Mouse (Mus musculus): ENCODE data around the gene Myom1. TPM values are rescaled to one million over a fixed set of nuclear protein-coding genes. Genes with fewer than 3 reads are reported as not detected.
A peak's percentile ranks its signal among the peaks of the same experiment; 100 is the strongest.

Myom1 gene
- total and polyA plus RNA-seq, 2 experiments from 2014 or later = 0.60 to 1.2 TPM

DNA sequence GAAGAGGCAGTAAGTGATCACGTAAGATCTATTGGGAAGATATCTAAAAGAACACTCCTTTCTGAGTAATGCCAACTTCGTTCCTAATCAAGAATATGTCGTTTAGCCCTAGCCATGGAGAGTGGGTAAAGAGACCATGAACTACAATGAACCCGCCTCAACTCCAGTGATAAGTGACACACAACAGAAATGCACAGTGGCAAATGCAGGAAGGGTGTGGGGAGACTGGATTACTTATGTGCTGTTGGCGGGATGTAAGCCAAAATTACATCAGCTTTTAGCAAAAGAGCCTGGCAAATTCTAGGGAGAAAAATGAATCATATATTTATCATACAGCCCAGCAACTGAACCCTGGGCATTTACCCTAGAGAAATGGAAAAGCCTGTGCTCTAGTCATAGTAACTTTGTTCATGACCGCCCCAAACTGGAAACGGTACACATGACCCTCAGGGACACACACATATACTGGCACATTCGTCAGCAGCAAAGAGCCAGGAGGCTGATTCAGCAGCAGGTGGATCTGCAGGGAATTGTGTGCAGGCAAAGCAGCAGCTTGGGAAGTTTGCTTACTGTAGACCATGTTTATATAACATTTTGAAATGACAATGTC is 121.7 kb downstream of the Myom1 start:
- no peak for TF ChIP-seq CTCF (IDR thresholded peaks at IDR 0.05)
- no peaks in the 10 kb centered on the region for H3K4me1 ChIP-seq (ENCODE audit: insufficient read depth, low read length)
- 88% methylated on average over 8 of the region's 8 CpGs for WGBS
- H3K4me2 ChIP-seq (ENCODE audit: low read depth, low read length, poor library complexity, severe bottlenecking) = no peak overlapping the region
- no peak overlapping the region for H3K4me3 ChIP-seq (ENCODE audit: low read depth, low read length)
- no peaks in the 10 kb centered on the region for H3K36me3 ChIP-seq (ENCODE audit: insufficient read depth, low read length)
- no peak overlapping the region for H3K27ac ChIP-seq (ENCODE audit: low read depth, low read length)
- no peak overlapping the region for H3K9ac ChIP-seq (replicated peaks; ENCODE audit: low read length, poor library complexity, severe bottlenecking)
- ATAC-seq (ENCODE audit: low FRiP score) = no peak
- DNase-seq (ENCODE audit: low spot score) = no peak
- no peaks in the 10 kb centered on the region for H3K9me3 ChIP-seq (ENCODE audit: low read length)
- no peaks in the 10 kb centered on the region for H3K27me3 ChIP-seq (ENCODE audit: insufficient read depth, low read length)

DNA sequence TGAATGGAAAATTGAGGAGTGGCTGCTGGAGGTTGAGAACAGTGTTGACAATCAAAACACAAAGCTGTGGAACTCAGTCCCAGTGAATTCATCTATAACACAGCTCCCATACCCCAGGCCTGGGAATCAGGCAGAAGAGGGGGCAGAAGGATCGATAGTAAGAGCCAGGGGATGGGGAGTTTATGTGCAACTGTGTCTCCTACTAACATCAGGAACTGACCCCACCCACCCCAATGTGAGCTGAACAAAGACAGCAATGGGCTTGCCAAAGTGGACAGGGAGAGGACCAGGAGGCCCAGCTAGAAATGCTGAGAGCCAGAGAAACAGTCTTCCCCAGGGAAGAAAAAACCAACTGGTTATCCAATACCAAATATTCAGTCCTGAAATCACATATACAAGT is 122.2 kb downstream of the Myom1 start:
- no peak overlapping the region for H3K9ac ChIP-seq (replicated peaks; ENCODE audit: low read length, poor library complexity, severe bottlenecking)
- no peak overlapping the region for H3K4me3 ChIP-seq (ENCODE audit: low read depth, low read length)
- 69% methylated on average over 1 of the region's 1 CpGs for WGBS
- H3K4me1 ChIP-seq (ENCODE audit: insufficient read depth, low read length) = no peaks in the 10 kb centered on the region
- no peaks in the 10 kb centered on the region for H3K9me3 ChIP-seq (ENCODE audit: low read length)
- ATAC-seq (ENCODE audit: low FRiP score) = no peak
- no peak for DNase-seq (ENCODE audit: low spot score)
- no peaks in the 10 kb centered on the region for H3K27me3 ChIP-seq (ENCODE audit: insufficient read depth, low read length)
- TF ChIP-seq CTCF (IDR thresholded peaks at IDR 0.05) = no peak
- no peaks in the 10 kb centered on the region for H3K36me3 ChIP-seq (ENCODE audit: insufficient read depth, low read length)
- no peak overlapping the region for H3K4me2 ChIP-seq (ENCODE audit: low read depth, low read length, poor library complexity, severe bottlenecking)
- no peak overlapping the region for H3K27ac ChIP-seq (ENCODE audit: low read depth, low read length)

DNA sequence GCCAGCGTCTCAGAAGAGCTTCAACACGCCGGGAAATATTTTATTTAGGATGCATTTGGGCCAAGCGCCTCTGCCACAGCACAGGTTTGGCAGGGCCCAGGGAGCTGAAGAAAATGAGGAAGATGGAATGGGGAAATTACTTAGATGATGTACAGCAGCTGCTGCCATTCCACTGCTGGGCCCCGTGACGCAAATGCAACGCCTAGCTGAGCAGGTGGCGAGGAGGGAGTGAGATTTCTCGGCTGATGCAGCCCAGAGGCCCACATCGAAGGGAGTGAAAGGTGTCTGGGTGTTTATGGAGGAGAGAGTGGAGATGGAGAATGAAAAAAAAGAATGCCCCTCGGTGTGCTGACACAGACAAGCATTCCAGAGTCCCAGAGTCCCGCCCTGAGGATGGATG is 123.1 kb downstream of the Myom1 start:
- DNase-seq (ENCODE audit: low spot score) = no peak
- no peak overlapping the region for H3K4me2 ChIP-seq (ENCODE audit: low read depth, low read length, poor library complexity, severe bottlenecking)
- WGBS = 64% methylated on average over 12 of the region's 12 CpGs

DNA sequence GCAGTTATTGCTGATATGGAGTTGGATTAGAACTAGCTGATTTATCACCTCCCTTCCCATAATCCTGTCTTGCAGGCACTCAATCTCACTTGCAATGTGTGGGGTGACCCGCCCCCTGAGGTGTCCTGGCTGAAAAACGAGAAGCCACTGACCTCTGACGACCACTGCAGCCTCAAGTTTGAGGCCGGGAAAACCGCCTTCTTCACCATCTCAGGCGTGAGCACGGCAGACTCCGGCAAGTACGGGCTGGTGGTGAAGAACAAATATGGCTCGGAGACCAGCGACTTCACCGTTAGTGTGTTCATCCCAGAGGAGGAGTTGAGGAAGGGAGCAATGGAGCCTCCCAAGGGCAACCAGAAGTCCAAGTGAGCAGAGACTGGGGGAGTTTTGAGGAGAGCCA is 123.6 kb downstream of the Myom1 start:
- H3K27ac ChIP-seq (ENCODE audit: low read depth, low read length) = no peak overlapping the region
- DNase-seq (ENCODE audit: low spot score) = no peak
- no peak overlapping the region for H3K4me3 ChIP-seq (ENCODE audit: low read depth, low read length)
- no peaks in the 10 kb centered on the region for H3K4me1 ChIP-seq (ENCODE audit: insufficient read depth, low read length)
- WGBS = 84% methylated on average over 12 of the region's 12 CpGs
- H3K9me3 ChIP-seq (ENCODE audit: low read length) = no peaks in the 10 kb centered on the region
- no peak for ATAC-seq (ENCODE audit: low FRiP score)
- H3K27me3 ChIP-seq (ENCODE audit: insufficient read depth, low read length) = no peaks in the 10 kb centered on the region
- H3K9ac ChIP-seq (replicated peaks; ENCODE audit: low read length, poor library complexity, severe bottlenecking) = no peak overlapping the region
- no peak overlapping the region for H3K4me2 ChIP-seq (ENCODE audit: low read depth, low read length, poor library complexity, severe bottlenecking)
- no peaks in the 10 kb centered on the region for H3K36me3 ChIP-seq (ENCODE audit: insufficient read depth, low read length)
- no peak for TF ChIP-seq CTCF (IDR thresholded peaks at IDR 0.05)

More for the DNA sequence above, 123.1 kb downstream of the Myom1 start:
- Histone ChIP-seq H3K9ac (replicated peaks; ENCODE audit: low read length, poor library complexity, severe bottlenecking) (no peak overlapping the region), H3K36me3 (ENCODE audit: insufficient read depth, low read length) (no peaks in the 10 kb centered on the region), H3K4me3 (ENCODE audit: low read depth, low read length) (no peak overlapping the region), H3K27me3 (ENCODE audit: insufficient read depth, low read length) (no peaks in the 10 kb centered on the region), H3K4me1 (ENCODE audit: insufficient read depth, low read length) (no peaks in the 10 kb centered on the region), H3K9me3 (ENCODE audit: low read length) (no peaks in the 10 kb centered on the region), H3K27ac (ENCODE audit: low read depth, low read length) (no peak overlapping the region)
- no peak for TF ChIP-seq CTCF (IDR thresholded peaks at IDR 0.05)
- no peak for ATAC-seq (ENCODE audit: low FRiP score)

DNA sequence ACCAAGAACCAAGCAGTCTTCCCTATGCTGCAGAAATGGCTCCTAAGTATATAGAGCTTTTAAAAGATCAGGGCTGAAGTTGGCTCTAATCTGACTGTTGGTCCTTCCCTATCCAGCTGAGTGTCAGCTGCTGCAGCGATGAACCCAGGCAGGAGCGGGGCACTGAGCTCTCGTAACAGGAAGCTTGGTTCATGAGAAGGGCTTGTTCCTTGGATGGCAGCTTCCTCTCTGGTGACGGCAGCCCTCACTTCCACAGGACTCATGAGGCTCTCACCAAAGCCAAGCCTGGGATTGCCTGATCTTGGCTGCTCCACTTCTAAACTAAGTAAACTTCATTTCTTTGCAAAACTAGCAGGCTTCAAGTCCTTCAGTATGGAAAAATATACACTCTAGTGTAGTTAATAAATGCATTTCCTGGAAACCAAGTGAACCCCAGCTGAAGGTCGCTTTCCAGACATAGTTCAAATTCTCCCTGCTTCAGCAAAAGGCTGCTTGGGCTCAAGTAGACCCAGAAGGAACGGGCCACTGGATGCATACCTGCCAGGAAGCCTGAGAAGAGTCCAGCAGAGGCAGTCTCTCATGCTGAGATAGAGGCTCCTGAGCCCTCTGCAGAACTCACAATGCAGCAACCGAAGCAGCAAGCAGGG is 125.2 kb downstream of the Myom1 start:
- ATAC-seq (ENCODE audit: low FRiP score) (no peak), DNase-seq (ENCODE audit: low spot score) (no peak)
- Histone ChIP-seq H3K9ac (replicated peaks; ENCODE audit: low read length, poor library complexity, severe bottlenecking) (no peak overlapping the region), H3K9me3 (ENCODE audit: low read length) (no peaks in the 10 kb centered on the region), H3K4me3 (ENCODE audit: low read depth, low read length) (no peak overlapping the region), H3K4me1 (ENCODE audit: insufficient read depth, low read length) (no peaks in the 10 kb centered on the region), H3K27ac (ENCODE audit: low read depth, low read length) (no peak overlapping the region), H3K36me3 (ENCODE audit: insufficient read depth, low read length) (no peaks in the 10 kb centered on the region), H3K4me2 (ENCODE audit: low read depth, low read length, poor library complexity, severe bottlenecking) (no peak overlapping the region), H3K27me3 (ENCODE audit: insufficient read depth, low read length) (no peaks in the 10 kb centered on the region)
- 82% methylated on average over 7 of the region's 7 CpGs for WGBS
- TF ChIP-seq CTCF (IDR thresholded peaks at IDR 0.05) = no peak

DNA sequence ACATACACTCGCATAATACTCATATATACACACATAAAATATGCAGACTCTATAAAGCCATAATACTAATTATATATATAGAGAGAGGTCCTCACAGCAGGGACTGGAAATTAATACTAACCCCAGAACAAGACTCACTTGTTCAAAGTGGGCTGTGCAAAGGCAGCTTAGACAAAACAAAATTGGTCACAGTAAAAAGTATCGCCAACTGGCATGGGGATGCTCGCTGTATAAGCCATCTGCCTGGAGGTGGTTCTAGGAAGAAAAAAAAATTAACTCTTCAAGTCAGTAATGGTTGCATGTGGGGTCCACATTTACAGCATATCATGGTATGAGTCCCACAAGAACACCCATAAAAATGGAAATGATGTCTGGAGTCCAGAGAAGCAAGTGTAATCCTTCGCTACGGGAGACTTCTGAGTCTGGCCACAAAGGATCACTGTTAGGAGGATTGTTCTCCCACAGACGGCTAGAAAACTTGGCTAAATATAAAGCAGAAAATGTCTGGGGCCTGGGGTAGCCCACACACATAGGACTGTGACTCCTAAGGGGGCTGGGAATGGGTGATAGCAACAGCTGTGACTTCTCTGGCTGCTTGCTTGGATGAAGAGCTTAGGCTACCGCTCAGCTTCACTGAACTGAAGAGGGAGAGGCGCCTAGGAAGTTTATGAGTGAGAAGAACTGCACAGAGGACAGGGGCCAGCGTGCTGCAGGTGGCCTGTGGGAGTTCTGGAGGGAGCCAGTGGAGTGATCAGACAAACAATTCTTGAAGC is 127.2 kb downstream of the Myom1 start:
- no peak for TF ChIP-seq CTCF (IDR thresholded peaks at IDR 0.05)
- 46% methylated on average over 9 of the region's 9 CpGs for WGBS
- Histone ChIP-seq H3K27ac (ENCODE audit: low read depth, low read length) (no peak overlapping the region), H3K9me3 (ENCODE audit: low read length) (no peaks in the 10 kb centered on the region), H3K9ac (replicated peaks; ENCODE audit: low read length, poor library complexity, severe bottlenecking) (no peak overlapping the region), H3K4me2 (ENCODE audit: low read depth, low read length, poor library complexity, severe bottlenecking) (no peak overlapping the region), H3K4me3 (ENCODE audit: low read depth, low read length) (no peak overlapping the region), H3K27me3 (ENCODE audit: insufficient read depth, low read length) (no peaks in the 10 kb centered on the region), H3K36me3 (ENCODE audit: insufficient read depth, low read length) (no peaks in the 10 kb centered on the region), H3K4me1 (ENCODE audit: insufficient read depth, low read length) (no peaks in the 10 kb centered on the region)
- ATAC-seq (ENCODE audit: low FRiP score) (peak; percentile 74; the same call in 1 of the 2 replicates), DNase-seq (ENCODE audit: low spot score) (peak; percentile 76)

All from midbrain, postnatal 0 days (tissue).